Mouse (Mus musculus) 3134 (cell line): ENCODE measurements around the gene Hipk2.

Source experiments
- DNase-seq: peaks from one replicate; pipeline ENCODE4 v3.0.0-alpha.2; 2011; ENCODE audit warnings: low spot score; ENCODE audit not compliant: insufficient read length; ENCODE audit errors: extremely low read depth

Hipk2 gene

DNA sequence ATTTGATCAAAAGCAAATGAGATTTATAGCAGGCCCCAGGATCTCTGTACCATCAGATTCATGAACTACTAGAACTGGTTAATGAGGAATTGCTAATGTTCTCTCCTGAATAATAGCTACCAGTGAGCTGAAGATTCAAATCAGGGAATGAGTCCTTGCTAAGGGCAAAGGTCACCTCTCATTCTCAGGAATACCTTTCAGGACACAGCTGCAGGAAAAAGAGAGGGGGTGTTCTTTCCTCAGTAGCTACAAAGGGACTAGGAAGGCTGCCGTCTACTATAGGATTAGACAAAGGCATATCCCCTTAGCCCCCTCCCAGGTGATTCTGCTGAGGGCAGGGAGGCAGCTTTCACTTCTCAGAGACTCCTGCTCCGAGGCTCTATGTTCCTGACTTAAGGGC is 5.9 kb downstream of the Hipk2 start:
- DNase-seq: no peak

DNA sequence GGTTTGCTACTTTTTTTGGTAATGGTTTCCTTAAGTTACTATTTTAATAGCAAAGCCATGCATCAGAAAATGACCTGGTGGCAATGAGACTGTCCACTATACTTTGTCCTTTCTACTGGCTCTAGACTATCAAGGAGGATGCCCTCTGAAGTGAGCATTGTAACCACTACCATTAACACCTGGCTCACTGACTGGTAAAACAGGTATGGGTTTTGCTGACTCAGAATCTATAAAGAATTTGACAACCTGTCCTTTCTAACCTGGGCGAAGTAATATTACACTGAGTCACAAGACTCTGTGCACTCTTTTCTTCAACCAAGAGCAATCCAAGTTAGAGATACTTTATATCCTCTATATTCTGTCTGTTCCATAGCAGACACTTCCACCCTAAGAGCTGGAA is 7.0 kb downstream of the Hipk2 start:
- no peak for DNase-seq

DNA sequence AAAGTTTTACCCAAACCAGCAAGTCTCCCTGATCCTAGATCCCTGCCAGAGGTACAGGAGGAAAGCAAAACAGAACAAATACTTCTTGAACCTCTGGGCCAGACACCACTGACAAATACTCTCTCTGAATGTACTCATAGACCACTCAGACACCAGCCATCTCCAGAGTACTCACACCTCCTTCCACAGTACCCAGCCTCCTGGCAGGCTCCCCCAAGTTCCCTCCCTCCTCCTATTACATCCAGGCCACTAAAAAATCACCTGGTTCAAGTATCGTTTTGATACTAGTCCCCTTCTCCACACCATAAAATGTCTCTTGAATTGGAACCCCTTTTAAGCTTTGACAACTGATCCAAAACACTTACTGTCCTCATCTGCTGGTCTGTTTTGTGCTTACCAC is 8.7 kb downstream of the Hipk2 start:
- DNase-seq: no peak

DNA sequence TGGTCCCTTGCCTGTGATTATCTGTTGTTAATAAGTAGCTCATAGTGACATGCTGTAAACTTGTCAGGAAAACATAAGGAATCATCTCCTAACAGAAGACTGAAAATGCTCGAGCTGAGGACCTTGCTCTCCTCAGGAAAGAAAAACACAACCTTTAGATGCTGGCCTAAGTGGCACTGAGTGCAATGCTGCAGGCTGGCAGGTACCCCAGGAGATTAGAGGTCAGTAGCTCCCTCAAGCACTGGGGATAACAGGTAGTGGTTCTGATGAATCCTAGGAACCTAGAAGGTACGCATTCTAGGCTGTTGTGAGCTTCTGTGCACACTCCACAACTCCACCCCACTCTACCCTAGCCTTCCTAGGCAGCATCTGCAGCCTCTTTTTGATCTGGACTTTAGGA is 9.2 kb downstream of the Hipk2 start:
- DNase-seq: no peak

DNA sequence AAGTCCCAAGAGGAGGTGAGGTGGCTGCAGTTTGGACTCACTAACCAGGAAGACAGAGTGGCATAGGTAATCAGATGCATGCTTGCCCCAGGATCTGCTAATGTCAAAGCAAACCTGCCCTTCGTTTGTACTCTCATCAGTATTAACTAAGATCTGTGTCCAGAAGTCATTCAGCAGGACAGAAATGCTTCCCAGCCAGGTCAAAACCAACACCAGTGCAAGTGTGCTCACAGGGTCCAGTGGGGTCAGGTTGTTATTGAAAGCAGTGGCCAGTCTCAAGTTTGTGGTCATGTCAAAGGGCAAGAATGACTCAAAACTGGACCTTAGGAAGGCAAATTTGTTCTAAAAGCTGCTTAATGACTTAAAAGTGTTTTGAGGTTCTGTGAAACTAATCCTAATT is 9.6 kb downstream of the Hipk2 start:
- no peak for DNase-seq

DNA sequence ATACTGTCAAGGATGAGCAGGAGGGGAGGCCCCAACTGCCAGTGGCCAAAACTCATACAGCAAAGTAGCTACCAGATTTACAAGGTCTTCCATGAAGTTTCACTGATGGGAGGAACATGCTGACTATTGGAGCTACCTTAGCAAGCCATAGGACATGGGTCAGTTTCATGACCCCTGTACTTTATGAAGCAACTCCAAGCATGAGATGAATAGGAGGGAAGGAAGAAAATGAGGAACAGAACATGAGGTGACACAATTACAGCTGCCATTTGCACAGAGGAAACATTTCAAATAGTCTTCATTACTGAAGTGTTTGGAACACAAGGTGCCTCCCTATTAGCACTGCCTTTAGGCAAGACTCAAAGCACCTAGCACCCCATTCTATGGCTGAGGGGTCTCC is 10.2 kb downstream of the Hipk2 start:
- no peak for DNase-seq

DNA sequence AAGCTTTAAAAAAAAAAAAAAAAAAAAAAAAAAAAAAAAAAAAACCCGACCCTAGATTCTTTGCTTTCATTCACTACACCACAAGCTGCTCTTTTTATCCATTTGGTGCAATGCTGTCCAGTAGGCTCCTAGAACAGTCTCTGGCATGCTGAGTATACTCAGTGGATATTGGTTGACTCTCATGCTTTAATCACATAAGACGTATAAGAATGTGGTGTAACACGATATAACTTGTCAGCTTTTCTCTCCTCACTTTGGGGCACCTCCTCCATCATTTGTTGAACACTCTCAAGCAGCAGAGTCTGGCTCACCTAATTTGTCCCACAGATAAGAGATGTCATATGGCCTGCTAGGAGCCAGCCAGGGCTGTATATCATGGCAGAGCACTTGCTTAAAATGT is 12.4 kb downstream of the Hipk2 start:
- DNase-seq: no peak

DNA sequence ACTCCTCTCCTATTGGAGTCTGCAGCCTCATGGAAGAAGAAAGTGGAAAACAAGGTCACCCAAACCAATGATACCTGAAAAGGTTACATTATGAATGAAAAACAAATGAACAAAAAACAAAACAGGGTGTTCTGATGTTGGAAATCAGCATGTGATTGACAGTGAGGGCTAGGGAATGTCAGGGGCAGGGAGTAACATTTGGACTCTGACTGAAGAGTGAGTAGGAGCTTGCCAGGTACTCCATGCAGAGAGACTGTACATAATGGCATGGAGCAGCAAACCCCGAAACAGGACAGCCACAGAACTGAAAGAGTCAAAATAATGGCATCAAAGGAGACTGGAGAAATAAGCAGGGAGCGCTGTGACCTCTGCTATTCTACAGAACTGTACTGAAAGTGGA is 15.7 kb downstream of the Hipk2 start:
- no peak for DNase-seq

DNA sequence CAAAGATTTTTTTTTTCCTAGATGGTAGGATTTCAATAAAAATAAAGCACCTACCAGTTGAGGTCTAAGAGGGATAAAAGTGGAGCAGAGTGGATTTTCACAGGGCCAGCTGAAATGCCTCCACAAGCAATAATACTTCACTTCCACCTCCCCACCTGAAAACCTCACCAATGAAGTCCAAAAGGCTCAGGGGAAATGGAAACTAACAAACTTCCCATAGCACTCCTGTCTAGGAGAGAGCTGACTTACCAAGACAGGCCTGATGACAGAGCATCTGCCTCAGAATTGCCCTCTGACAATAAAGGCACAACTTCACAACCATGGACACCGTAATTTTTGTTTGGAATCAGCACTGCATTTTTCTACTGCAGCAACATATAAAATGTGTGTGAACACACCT is 16.1 kb downstream of the Hipk2 start:
- no peak for DNase-seq

DNA sequence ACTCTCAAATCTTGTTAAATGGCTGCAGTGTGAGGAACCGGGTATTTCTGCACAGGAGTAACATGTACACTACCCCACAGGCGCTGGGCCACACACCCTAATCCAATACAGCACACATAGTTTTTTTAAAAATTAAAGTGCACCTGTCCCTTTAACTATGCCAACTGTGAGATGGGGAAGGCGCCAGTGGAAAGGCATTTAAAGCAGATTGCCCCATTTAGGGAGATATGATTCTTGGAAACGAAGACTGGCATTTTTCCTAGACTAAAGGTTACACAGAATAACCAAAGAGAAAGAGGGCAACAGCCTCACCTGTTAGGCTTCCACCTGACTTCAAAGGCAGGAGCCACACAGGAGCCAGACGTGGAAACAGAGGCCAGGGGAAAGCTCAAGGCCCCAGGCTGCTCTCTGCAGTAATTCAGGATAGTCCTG is 22.4 kb downstream of the Hipk2 start:
- DNase-seq: no peak

DNA sequence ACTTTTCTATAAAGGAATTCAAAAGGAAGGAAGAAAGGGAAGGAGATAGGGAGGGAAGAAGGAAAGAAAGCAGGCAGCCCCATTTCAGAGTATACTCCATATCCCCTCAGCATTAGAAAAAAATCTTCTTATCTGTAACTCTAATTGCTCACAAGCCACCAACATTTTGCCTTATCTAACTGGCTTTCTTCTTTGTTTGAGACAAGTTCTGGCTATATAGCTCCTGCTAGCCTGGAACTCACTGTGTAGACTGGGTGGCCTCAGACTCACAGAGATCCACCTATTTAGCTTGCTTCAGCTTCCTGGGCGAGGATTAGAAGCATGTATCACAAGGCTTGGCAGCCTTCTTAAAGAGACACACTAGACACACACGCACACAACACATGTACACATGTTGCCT is 24.2 kb downstream of the Hipk2 start:
- no peak for DNase-seq

DNA sequence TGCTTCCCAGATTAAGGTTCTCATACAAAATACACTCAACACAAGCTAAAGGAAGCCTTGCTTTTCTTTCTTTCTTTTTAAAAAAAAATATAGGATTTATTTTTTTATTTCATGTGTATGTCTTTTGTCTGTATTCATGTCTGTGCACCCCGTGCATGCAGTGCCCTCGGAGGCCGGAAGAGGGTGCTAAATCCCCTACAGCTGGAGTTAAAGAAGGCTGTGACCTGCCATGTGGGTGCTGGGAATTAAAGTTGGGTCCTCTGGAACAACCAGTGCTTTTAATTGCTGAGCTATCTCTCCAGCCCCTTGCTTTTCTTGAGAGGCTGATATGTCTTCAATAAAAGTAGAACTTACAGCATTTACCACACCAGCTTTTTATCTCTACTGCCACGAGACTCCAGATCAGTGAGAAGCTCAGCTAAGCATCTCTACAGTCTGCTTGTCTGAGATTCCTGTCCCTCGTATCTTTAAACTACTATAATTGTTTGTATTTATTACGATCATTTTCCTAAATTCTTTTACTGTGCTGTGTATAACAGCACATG is 25.2 kb downstream of the Hipk2 start:
- DNase-seq: no peak

DNA sequence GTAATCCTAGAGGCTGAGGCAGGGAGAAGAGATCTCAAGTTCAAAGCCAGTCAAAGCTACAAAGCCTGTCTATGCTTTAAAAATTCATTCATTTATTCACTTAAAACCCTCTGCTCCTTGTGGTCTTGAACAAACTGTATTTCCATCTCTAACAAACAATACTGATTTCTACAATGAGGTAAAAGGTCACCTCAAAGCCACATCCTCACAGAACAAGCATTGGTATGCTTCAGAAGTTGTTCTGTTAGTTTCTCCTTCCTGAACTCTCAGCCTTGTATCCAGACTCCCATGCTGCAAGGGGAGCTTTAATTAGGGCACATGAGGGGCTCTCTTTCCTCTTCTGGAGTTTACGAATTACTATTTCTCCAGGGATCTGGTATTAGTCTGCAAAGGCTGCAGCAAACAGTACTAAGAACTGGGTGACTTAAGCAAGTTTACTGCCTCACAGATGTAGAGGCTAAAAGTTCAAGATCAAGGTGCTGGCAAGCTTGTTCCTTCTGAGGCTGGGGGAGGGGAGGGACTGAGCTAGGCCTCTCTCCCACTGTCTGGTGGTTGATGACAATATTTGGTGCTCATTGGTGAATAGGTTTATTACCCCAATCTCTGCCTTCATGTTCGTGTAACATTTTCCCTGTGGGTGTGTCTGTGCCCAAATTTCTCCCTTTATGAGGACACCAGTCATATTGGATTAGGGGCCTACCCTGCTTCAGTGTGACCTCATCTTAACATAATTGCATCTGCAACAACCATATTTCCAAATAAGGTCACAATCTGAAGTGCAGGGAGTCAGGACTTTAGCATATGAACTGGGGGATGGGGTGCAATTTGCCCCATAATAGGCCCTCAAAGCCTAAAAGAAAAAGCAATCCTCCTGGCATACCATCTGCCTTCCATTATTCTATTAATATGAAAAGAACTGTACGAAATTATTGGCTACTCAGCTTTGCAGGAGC is 27.7 kb downstream of the Hipk2 start:
- DNase-seq: no peak

DNA sequence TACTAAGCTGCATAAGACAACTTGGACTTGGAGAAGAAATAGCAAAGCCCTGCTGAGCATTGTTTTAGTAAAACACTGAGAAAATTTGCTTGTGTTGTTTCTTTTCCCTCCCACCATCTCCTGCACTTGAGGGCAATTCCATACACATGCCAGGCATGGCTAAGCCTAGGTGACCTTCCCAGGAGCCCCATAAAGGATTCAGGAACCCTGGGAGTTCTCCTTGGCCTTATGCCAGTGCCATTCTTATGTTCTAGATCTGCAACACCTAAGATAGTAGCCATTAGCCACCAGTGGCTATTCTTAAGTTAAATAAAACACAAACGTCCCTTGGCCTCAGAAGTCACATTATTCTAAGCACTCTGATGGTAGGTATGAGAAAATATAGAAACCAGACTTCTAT is 28.5 kb downstream of the Hipk2 start:
- no peak for DNase-seq

DNA sequence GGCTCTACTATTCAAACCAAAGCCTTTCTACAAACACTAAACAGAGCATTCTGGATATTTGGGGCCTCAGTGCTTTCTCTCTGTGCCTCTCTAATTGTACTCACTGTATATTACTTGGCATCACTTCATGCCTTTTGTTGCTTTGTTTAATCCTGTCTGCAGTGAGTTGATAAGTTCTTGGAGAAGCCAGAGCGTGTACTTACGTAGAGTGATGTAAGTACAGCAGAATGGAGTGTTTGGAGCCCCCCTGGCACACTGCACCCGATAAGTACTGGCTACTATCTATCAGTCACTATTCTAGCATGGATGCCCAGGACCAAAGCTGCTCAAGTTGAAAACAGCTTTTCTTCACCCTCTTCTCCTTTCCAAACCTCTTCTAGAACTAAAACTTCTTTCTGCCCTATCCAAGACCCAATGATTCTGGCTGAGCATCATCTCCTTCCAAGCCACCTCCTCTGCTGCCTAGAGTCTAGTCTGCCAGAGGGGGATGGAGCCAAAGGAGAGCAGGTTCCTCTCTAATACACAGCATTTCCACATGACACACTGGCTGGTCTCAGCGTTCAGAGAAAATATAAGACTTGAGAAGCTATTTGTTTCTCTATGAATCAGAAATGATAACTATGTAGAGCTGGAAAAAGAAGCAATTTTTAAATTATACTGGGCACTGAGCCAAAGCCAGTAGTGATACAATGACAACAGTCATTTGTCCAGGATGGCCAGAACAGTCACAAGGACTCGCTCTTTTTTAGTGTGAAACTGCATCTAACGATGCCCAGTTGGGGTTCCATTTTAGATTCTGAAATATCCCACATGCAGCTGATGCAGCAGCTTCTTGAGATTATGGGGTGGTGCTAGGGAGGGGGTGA is 29.4 kb downstream of the Hipk2 start:
- no peak for DNase-seq

DNA sequence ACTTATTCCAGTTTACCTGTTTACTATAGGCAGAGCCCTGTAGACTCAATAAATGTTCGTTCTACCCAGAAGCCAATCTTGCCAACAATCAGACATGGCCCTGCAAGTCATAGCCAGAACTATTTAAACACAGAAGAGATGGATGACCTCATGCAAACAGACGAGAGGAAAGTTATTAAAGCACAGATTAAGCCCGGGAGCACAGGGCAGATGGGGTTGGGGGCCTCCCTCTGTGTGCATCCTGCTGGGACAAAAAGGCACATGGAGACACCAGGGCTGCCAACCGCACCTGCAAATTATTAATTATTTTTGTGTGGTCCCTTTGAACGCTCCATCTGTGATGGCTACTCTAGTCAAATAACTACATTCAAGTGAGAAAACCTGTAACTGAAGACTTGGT is 30.1 kb downstream of the Hipk2 start:
- no peak for DNase-seq

DNA sequence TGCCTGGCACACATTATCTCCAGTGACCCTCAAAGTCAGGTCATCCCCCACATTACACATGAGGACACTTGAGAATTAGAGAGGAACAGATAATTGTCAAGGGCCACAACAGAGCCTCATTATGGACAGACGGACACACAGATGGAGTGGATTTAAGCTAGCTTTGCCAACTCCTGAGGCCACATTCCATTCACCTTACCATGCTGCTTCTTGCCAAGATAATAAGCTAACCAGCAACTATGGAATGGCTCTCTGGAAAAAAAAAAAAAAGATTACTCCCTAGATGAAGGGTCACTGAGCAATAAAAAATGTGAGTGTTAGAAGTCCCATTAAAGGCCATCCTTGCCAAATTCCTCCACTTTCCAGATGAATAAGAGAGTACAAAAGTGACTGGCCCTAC is 30.8 kb downstream of the Hipk2 start:
- peak; percentile 64 for DNase-seq

DNA sequence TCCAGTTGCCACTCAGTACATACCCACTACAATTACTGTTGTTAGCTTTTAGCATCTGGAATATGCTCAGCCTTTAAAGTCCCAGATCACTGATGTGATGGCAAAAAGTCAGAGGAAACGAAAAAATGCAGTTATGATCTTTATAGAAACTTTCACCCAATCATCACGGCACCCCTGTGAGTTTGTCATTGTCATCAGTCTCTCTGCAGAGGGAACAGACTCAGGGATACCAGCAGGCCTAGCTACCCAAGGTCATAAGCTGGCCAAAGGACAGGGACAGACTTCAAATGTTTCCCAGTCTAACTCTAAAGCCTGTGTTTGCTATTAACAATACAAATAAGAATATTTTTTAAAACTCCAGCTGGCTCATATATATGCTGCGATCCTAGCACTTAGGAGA is 34.4 kb downstream of the Hipk2 start:
- DNase-seq: no peak

DNA sequence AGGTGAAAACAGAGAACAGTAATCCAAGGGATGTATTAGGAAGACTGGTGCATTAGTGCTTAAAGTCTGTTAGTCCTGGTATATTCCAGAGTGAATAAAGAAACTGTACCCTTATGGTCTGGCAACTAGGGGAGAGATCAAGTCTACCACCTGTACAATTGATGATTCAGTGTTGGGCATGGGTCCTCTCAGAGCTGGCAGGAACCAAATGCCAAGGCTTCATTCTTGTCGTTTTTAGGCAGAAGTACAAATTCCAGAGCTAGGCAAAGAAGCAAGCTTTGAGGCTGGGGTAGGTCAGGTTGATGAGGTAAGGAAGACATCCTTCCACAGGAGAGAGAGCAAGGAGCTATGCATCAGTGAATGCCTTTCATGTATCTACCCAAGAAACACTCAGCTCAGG is 35.2 kb downstream of the Hipk2 start:
- DNase-seq: no peak

DNA sequence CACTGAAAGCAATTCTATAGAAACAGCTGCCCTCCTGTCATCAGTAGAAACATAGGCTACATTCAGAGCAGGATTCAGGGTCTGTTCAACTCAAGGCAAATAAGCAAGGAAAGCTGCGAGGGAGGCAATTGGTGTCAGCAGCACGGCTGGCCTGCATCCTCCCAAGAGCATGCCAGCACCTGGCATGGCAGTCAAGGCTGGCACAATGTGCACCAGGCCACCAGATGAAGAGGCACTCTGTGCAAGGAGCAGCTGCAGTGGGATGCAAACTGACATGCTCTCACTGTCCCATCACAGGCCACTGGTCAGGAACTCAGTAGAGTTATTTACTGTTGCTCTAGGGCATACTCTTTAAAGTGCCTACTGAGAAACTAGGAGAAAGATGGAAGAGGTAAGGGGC is 35.6 kb downstream of the Hipk2 start:
- no peak for DNase-seq

DNA sequence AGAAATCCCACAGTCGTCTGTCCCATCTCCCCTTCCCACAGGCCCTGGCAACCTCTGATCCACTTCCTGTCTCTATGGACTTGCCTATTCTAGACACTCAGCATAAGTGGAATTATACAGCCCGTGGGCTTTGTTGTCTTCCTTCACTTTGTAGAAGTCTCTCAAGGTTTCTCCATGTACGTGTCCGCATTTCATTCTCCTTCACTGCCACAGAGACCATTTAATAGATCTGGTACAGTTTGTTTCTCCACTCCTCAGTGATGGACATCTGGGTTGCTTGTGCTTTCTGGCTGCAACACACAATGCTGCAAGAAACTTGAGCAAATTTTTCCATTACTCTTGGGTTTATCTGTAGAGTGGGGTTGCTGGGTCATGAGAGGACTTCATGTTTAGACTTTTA is 36.1 kb downstream of the Hipk2 start:
- no peak for DNase-seq

DNA sequence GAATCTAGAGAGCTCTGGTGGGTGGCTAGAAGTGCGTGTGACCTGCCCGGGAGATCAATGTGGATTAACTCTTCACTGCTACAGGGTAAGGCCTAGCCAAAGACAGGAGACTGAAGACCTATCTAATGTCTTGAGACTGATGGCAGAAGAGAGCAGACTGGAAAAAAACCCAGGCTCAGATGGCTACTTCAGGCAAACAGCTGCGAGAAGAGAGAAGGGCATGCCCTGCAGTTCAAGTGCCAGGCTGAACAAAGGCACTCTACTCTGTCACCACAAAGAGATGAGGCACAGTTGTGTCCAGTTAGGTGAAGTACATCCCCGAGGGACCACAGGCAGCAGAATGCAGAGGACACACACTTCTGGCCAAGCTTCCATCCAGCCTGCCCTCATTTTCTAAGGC is 37.9 kb downstream of the Hipk2 start:
- no peak for DNase-seq
